Mouse (Mus musculus): ENCODE data around the gene Zim1.

Gene Zim1

DNA sequence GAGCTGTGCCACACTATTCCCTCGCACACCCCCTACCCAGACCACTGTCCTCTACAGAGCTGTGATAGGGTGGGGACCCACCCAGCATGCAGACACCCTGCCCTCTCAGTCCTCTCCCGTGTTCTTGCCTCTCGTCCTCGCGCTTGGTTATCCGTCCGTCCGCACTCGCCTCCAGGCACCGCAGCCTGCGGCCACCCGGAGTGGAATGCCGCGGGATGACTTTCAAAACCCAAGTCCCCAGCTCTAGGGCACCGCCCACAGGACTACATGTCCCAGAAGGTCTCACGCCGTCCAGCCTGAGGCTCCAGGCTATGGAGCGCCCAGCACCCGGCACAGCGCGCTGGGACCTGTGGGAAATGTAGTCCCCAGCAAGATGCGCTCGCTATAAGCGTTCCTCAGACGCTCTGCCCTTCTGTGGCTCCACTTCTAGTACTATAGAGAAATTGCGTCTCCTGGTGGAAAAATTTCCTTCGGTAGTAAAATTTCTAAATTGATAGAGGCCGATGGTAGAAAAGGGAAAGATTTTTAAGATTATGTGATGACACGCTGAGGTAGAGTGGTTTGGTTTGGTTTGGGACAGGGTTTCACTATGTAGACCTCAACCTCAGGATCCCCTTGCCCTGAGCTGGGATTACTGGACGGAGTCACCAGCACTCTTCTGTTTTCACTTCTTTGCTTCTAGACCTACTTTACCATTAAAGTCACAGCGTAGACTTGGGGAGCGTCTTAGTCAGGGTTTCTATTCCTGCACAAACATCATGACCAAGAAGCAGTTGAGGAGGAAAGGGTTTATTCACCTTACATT, at the start of gene Zim1:
TSS of gene Zim1 (minus strand) at position 210 of the 805 bp plus-strand sequence.
- no peak for DNase-seq

DNA sequence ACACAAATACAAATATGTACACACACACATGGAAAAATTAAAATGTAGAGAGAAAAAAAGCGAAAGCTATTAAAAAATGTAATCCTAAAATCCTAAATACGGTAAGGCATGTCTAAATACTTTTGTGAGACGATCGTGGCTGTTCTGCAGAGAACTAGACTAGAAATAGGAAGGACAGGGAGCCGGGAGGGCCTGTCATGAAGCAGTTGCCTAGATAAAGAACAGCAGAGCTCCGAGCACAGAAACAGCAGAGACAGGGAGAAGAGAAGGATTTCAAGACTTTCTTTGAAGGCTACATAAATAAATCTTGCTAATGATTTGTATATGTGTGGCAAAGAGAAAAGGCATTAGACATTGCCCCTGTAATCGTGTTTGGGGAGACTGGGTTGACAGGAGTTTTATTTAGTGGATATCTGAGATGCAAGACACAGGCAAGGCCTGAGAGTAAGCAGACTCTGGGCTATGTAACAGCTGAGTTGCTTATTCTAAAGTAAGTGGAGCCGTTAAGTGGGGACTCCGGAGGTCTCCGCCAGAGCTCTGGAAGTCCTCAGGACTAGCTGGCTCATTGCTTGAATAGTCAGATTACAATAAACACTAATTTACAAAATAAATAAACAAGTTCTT, 48.1 kb upstream of the Zim1 start:
- no peak for DNase-seq

DNA sequence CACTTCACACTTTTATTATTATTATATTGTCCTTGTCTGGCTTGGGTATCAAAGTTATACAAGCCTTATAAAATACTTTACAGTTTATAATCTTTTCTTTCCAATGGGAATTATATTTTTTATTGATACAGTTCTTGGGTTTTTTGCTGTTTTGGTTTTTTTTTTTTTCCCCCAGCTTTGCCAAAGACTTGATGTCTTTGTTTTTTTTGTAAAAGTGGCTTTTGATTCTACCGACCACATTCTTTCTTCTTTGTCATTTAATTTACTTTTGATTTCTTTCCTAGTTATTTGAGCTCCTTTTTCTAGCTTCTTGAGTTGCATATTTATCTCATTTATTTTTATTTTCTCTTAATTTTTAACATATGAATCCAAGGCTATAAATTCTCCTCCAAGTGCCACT, 39.8 kb upstream of the Zim1 start:
- DNase-seq = no peak

GRCm38 (mm10) chr7:6731930-6732329, 35.7 kb upstream of the Zim1 start:
- DNase-seq = no peak

- no peak for DNase-seq
These were observed 35.1 kb upstream of the Zim1 start for GRCm38 (mm10) chr7:6731373-6731772.

DNA sequence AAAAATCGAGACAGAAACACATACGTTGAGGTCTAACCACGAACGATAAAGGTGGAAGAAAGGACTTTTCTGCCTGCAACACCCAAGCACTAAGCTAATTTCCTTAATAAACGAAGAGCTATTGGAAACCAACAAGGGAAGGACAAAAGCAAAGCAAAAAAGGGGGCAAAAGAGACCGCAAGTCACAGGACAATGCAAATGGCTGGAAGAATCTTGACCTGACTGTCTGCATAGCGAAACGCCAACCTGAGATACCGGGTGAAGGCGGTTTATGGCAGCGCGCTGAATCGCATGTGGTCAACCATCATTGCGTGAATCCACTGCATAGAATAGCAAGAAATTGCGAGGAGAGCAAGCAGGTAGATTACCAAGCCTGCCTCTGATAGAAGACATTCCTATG, 34.6 kb upstream of the Zim1 start:
- no peak for DNase-seq

- DNase-seq = no peak
These were observed 34.0 kb upstream of the Zim1 start, which contains the start of the genes Peg3 and Usp29 for GRCm38 (mm10) chr7:6730241-6730640. TSS of gene Peg3 (minus strand) at chr7:6730431. TSS of gene Usp29 (plus strand) at chr7:6730578.

GRCm38 (mm10) chr7:6729061-6729817, 33.0 kb upstream of the Zim1 start:
- DNase-seq = peak; percentile 19

DNA sequence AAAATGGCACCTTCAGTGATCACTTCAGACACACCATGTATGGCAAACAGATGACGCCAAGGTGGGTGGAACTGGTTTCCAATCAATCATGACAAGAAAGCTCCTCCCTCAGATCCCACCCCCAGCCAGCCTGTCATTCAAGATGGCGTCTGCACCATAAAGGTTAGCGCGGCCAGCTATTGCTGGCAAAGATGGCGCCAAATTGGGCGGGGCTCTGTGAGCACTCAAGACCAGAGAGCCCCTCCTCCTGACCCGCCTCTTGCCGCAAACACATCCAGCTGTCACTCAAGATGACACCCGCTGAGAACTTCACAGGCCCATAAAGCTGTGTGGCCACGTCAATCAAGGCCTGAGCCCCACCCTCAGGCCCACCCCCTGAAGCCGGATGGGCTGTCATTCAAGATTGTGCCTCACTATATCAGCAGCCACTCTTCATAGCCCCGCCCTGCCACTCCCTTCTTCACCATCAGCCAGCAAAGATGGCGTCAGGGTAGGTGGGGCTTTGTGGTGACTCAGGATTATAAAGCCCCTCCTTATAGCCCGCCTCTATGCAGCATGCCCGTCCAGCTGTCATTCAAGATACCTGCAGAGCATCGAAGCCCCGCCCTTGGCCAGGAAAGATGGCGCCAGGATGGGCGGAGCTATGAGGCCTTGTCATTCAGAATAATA, 32.1 kb upstream of the Zim1 start:
- no peak for DNase-seq

- no peak for DNase-seq
These were observed 31.3 kb upstream of the Zim1 start for GRCm38 (mm10) chr7:6727351-6728121.

GRCm38 (mm10) chr7:6709396-6709795, 13.1 kb upstream of the Zim1 start:
- DNase-seq = no peak

GRCm38 (mm10) chr7:6708451-6709180, 12.4 kb upstream of the Zim1 start:
- DNase-seq = no peak

DNA sequence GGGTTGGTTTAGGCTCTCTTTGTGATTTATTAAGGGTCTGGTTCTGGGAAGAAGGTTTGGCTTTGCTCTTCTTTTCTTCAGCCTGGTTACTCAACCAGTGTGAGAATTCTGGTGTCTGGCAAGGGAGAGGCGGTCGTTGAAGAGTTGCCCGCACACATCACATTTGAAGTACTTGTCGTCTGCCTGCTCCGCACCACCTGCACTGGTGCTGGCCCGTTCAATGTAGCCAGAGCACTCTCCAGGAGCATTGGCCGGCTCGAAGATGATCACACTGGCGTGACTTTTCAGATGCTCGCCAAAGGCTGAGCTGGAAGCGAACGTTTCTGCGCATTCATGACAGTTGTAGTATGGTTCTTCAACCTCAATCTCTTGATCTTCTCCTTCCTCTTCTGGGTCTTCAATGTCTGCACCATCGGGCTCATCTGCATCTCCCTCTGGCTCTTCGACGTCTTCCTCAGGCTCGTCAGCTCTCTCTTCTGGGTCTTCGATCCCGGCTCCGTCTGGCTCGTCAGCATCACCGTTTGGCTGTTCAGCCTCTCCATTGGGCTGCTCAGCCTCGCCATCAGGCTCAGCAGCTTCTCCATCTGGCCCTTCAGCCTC, 11.3 kb upstream of the Zim1 start:
- DNase-seq = no peak

DNA sequence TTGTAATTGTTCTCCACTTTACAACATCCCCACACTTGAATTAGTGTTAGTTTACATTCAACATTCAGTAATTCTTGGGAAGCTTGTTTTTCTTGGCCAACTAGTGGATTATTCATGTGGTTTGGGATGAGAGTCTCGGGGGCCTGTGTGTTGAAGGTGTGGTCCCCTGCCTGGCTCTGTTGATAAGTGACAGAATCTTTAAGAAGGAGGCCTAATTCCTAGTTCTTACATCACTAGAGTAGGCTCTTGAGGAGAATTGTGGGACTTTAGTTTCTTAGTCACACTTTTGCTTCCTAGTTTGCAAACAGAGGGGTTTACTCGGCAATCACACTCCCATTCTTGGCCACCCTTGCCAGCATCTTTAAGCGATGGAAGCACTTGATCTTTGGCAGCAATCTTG, 3.0 kb upstream of the Zim1 start:
- DNase-seq = no peak

DNA sequence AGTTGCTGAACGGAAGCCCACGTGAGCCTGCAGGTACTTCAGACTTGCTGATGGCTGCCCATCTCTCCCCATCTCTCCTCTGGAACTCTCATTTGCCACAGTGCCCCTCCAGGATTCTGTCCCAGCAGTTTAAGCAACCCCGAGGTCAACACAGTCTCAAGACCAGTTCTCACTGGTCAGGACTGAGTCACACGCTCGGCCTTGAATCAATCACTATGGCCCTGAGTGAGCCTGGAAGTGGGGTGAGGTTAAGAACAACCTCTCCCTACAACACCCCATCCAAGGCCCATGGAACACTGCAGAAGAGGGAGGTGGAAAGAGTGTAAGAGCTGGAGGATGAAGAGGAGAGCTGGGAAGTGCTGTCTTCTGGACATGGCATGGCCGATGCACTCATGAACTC, 10.7 kb downstream of the Zim1 start:
- no peak for DNase-seq

- DNase-seq = no peak
These were observed 29.5 kb downstream of the Zim1 start for GRCm38 (mm10) chr7:6666726-6667125.

- DNase-seq = no peak
These were observed 32.8 kb downstream of the Zim1 start for GRCm38 (mm10) chr7:6663430-6663829.

DNA sequence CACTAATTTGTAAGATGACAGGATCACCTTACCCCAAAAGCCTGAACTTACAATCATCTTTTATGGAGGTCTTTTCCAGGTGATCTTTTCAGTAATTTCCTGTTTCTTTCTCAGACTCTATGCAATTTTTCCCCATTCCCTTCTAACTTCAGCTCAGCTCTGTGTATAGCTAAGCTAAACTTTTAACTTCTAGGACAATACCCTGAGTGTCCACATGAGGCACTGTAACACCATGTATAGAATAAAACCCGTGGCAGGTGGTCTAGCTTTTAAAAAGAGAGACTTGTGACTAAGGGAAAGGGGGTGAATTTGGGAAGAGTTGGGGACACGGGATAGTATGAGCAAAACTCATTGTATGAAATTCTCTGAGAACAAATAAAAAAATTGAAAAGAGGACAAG, 36.6 kb downstream of the Zim1 start:
- DNase-seq = no peak

DNA sequence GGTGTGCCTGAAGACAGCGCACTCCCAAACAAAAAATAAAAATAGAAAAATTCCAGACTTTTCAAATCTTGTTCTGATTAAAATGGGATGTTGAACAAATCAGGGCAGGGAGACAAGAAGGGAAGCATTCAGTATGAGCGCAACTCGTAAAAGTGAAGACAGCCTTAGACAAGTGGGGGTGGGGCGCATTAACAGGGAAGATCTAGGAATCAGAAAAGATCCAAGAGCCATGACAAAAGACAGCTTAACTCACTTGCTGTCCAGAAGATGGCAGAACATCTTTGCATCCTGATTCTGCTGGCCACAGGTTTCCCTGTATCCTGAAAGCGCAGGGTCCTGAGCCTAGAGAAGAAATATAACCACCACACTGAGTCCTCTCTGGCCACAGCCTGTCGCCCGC, 37.6 kb downstream of the Zim1 start:
- no peak for DNase-seq

- DNase-seq = no peak
These were observed 44.1 kb downstream of the Zim1 start for GRCm38 (mm10) chr7:6652151-6652550.

DNA sequence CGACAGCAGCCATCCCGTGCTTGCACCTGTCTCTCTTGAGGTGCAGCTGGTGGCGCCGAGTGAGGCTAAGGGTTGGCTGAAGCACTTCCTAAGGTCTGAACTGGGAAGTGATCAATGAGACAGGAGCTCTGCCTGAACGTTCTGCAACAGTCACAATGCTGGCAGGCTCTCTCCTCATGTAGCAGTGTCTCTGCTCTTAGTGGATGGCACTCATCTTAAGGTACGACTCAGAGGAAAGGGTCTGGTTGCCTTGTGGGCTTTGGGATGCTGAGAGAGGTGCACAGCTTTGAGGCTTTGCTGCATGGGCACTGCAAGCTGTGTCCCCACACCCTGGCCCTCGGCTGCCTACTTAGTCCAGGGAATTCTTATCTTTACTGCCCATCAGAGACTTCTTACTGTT, 45.0 kb downstream of the Zim1 start:
- no peak for DNase-seq

All from thymus, postnatal 14 days (tissue).